Comparison of ENCODE assay signal across 10 mouse cellular contexts in genomic region chr1:131708338-131708737, GRCm38 (mm10). TPM values are rescaled to one million over a fixed set of nuclear protein-coding genes. Genes with fewer than 3 reads are reported as not detected.
DNase-seq lines count a peak whose midpoint lies in the region; ATAC-seq and TF ChIP-seq lines count a peak whose summit lies in the region.
"Had no signal": no experiment of that assay in that cellular context is flagged by ENCODE, and none has a peak within 500 bp of the region (broad histone marks: within the 10 kb centered on the region; RNA-seq: fewer than 3 reads in every experiment).

No protein-coding gene starts in this region.

- ATAC-seq in kidney, embryonic 16.5 days (ENCODE audit: low FRiP score, low TSS enrichment), result no peak
- ATAC-seq in forebrain, embryonic 15.5 days (replicated peaks), result no peak

- peak; percentile 92 for TF ChIP-seq CTCF in kidney, adult 2 months (conservative IDR thresholded peaks at IDR 0.05; ENCODE audit: insufficient read depth, insufficient read length, low read depth, low read length)
- TF ChIP-seq CTCF in brain, embryonic 14.5 days (IDR thresholded peaks at IDR 0.05; ENCODE audit: borderline replicate concordance, extremely low read depth, insufficient read depth, insufficient read length), result peak; percentile 69
- TF ChIP-seq CTCF in lung, adult 2 months (IDR thresholded peaks at IDR 0.05; ENCODE audit: insufficient read depth, low read length), result peak; percentile 92

- H3K27ac ChIP-seq in kidney, adult 2 months (ENCODE audit: insufficient read depth, low read depth, low read length), result no peak overlapping the region
- no peak overlapping the region for H3K27ac ChIP-seq in kidney, embryonic 16.5 days (ENCODE audit: low read length)
- H3K27ac ChIP-seq in ES-E14 (ENCODE audit: insufficient read depth, low read depth, low read length, poor library complexity, severe bottlenecking), result no peak overlapping the region
- no peak overlapping the region for H3K27ac ChIP-seq in forebrain, embryonic 15.5 days (replicated peaks)
- H3K27ac ChIP-seq: lung, embryonic 15.5 days had no signal

- no peak overlapping the region for H3K9ac ChIP-seq in kidney, embryonic 16.5 days (replicated peaks; ENCODE audit: low read length)
- no peak overlapping the region for H3K9ac ChIP-seq in ES-E14 (ENCODE audit: insufficient read depth, low read depth, low read length, poor library complexity, severe bottlenecking)
- H3K9ac ChIP-seq in forebrain, embryonic 15.5 days (replicated peaks), result no peak overlapping the region
- H3K9ac ChIP-seq: lung, embryonic 15.5 days had no signal

- WGBS in kidney, adult 2 months, result 16% methylated on average over 4 of the region's 4 CpGs
- WGBS in kidney, embryonic 16.5 days, result 18% methylated on average over 4 of the region's 4 CpGs
- WGBS in lung, adult 2 months, result 17% methylated on average over 4 of the region's 4 CpGs
- 25% methylated on average over 4 of the region's 4 CpGs for WGBS in forebrain, embryonic 15.5 days

- H3K4me3 ChIP-seq in kidney, adult 2 months (ENCODE audit: insufficient read depth, low read depth, low read length), result no peak overlapping the region
- H3K4me3 ChIP-seq in kidney, embryonic 16.5 days (ENCODE audit: low read length), result no peak overlapping the region
- H3K4me3 ChIP-seq in ES-E14 (ENCODE audit: insufficient read depth in 1 of 2, low read depth in 1 of 2, low read length in 2 of 2, poor library complexity in 1 of 2, severe bottlenecking in 1 of 2), result no peak overlapping the region
- H3K4me3 ChIP-seq in lung, adult 2 months (replicated peaks; ENCODE audit: extremely low read depth, low read depth, low read length), result no peak overlapping the region
- no peak overlapping the region for H3K4me3 ChIP-seq in forebrain, embryonic 15.5 days
- H3K4me3 ChIP-seq: lung, embryonic 15.5 days had no signal

- no peaks in the 10 kb centered on the region for H3K27me3 ChIP-seq in kidney, adult 2 months (replicated peaks; ENCODE audit: control insufficient read depth, insufficient read depth, low read length)
- H3K27me3 ChIP-seq in kidney, embryonic 16.5 days (ENCODE audit: insufficient read depth, low read length), result no peaks in the 10 kb centered on the region
- H3K27me3 ChIP-seq in forebrain, embryonic 15.5 days, result no peaks in the 10 kb centered on the region
- H3K27me3 ChIP-seq: lung, embryonic 15.5 days had no signal

- no peak for TF ChIP-seq POLR2A in kidney, adult 2 months (IDR thresholded peaks at IDR 0.05; ENCODE audit: low read depth, low read length)
- no peak for TF ChIP-seq POLR2A in brain, embryonic 14.5 days (IDR thresholded peaks at IDR 0.05; ENCODE audit: borderline replicate concordance, extremely low read depth, insufficient read depth, insufficient read length, poor library complexity, severe bottlenecking)
- no peak for TF ChIP-seq POLR2A in lung, adult 2 months (IDR thresholded peaks at IDR 0.05; ENCODE audit: borderline replicate concordance, extremely low read depth, low read depth, low read length)

- DNase-seq in kidney, adult 2 months, result peak; percentile 73
- peak; percentile 40 for DNase-seq in ES-E14 (ENCODE audit: low read depth, low spot score)
- DNase-seq in brain, embryonic 14.5 days (ENCODE audit: low read depth), result peak; percentile 42
- DNase-seq in forelimb bud, embryonic 11.5 days (ENCODE audit: low read depth, low spot score), result peak; percentile 12
- DNase-seq in lung, adult 2 months, result peak; percentile 66
- peak; percentile 31 to 70 for DNase-seq in spleen, adult 18-20 months

- in situ Hi-C loops in ES-E14 (cut with MboI; ENCODE audit: low sequenced_read_pairs in 2 of 2, unreplicated experiment in 2 of 2), result loop anchor here in 1 of 2 experiments (10.0 kb wide), 1 partner anchor 136 kb away; no protein-coding TSS in a partner anchor

- no peaks in the 10 kb centered on the region for H3K9me3 ChIP-seq in kidney, embryonic 16.5 days (ENCODE audit: low read length)
- no peaks in the 10 kb centered on the region for H3K9me3 ChIP-seq in ES-E14 (ENCODE audit: control insufficient read depth, insufficient read depth, low read depth, low read length)
- no peaks in the 10 kb centered on the region for H3K9me3 ChIP-seq in forebrain, embryonic 15.5 days
- H3K9me3 ChIP-seq: lung, embryonic 15.5 days had no signal

- H3K36me3 ChIP-seq in kidney, adult 2 months (ENCODE audit: control insufficient read depth, insufficient read depth, low read length), result no peaks in the 10 kb centered on the region
- no peaks in the 10 kb centered on the region for H3K36me3 ChIP-seq in kidney, embryonic 16.5 days (ENCODE audit: insufficient read depth, low read length)
- H3K36me3 ChIP-seq in ES-E14 (ENCODE audit: control insufficient read depth, insufficient read depth, low read length, poor library complexity, severe bottlenecking), result no peaks in the 10 kb centered on the region
- H3K36me3 ChIP-seq in forebrain, embryonic 15.5 days, result no peaks in the 10 kb centered on the region
- H3K36me3 ChIP-seq: lung, embryonic 15.5 days had no signal

- no peak overlapping the region for H3K4me2 ChIP-seq in kidney, embryonic 16.5 days (replicated peaks; ENCODE audit: low read depth, low read length)
- H3K4me2 ChIP-seq in forebrain, embryonic 15.5 days (replicated peaks), result no peak overlapping the region
- H3K4me2 ChIP-seq: lung, embryonic 15.5 days had no signal

- no peaks in the 10 kb centered on the region for H3K4me1 ChIP-seq in kidney, adult 2 months (ENCODE audit: control insufficient read depth, insufficient read depth, low read length)
- no peaks in the 10 kb centered on the region for H3K4me1 ChIP-seq in kidney, embryonic 16.5 days (ENCODE audit: insufficient read depth, low read length)
- no peaks in the 10 kb centered on the region for H3K4me1 ChIP-seq in ES-E14 (ENCODE audit: control insufficient read depth in 2 of 2, insufficient read depth in 2 of 2, low read length in 2 of 2, poor library complexity in 1 of 2)
- H3K4me1 ChIP-seq in lung, adult 2 months (ENCODE audit: control insufficient read depth, insufficient read depth, low read length), result no peaks in the 10 kb centered on the region
- no peaks in the 10 kb centered on the region for H3K4me1 ChIP-seq in forebrain, embryonic 15.5 days
- H3K4me1 ChIP-seq: lung, embryonic 15.5 days had no signal

TF ChIP-seq in ES-E14, 5 proteins besides CTCF, POLR2A, EP300 and RAD21:
- TF ChIP-seq MAFK (IDR thresholded peaks at IDR 0.05; ENCODE audit: insufficient read depth, low read depth, low read length), result no peak
- TF ChIP-seq HCFC1 (IDR thresholded peaks at IDR 0.05; ENCODE audit: borderline replicate concordance, insufficient read depth, low read length), result no peak
- no peak for TF ChIP-seq CHD2 (IDR thresholded peaks at IDR 0.05; ENCODE audit: low read depth, low read length)
- no peak for TF ChIP-seq ZNF384 (IDR thresholded peaks at IDR 0.05; ENCODE audit: low read depth, low read length)
- no peak for TF ChIP-seq ZC3H11A (IDR thresholded peaks at IDR 0.05; ENCODE audit: borderline replicate concordance, low read depth, low read length)

RNA-seq across cellular contexts. Expression of gene Rab7b, which starts 19.8 kb away (rescaled TPM):
- 1.6 and 2.2 TPM in 2 replicates for polyA plus RNA-seq in kidney, adult 2 months (2012; rRNA removed)
- 2.1 TPM in 2 replicates for polyA plus RNA-seq in kidney, embryonic 16.5 days (2015; fragmentation: Nextera tagmentation; extraction: Ambion mirVana)
- total RNA-seq in ES-E14 (2012; rRNA removed), result 0.16 and 0.18 TPM in 2 replicates
- polyA plus RNA-seq in brain, embryonic 14.5 days (2012; rRNA removed), result 0.76 and 0.96 TPM in 2 replicates
- 7.4 and 8.4 TPM in 2 replicates for polyA plus RNA-seq in lung, adult 2 months (2012; rRNA removed)
- 0.37 and 1.3 TPM in 2 replicates for polyA plus RNA-seq in forebrain, embryonic 15.5 days (2015; fragmentation: Nextera tagmentation; extraction: Ambion mirVana)

RNA-seq across cellular contexts. Expression of gene Slc26a9, which starts 35.5 kb away (rescaled TPM):
- polyA plus RNA-seq in kidney, adult 2 months (2012; rRNA removed), result not detected in 2 replicates
- 0.16 and 0.33 TPM in 2 replicates for polyA plus RNA-seq in kidney, embryonic 16.5 days (2015; fragmentation: Nextera tagmentation; extraction: Ambion mirVana)
- 0.32 and 0.36 TPM in 2 replicates for total RNA-seq in ES-E14 (2012; rRNA removed)
- polyA plus RNA-seq in brain, embryonic 14.5 days (2012; rRNA removed), result 0.10 and 0.14 TPM in 2 replicates
- 25.6 and 38.8 TPM in 2 replicates for polyA plus RNA-seq in lung, adult 2 months (2012; rRNA removed)
- polyA plus RNA-seq in forebrain, embryonic 15.5 days (2015; fragmentation: Nextera tagmentation; extraction: Ambion mirVana), result 0.04 and 0.09 TPM in 2 replicates
- total RNA-seq: gastrocnemius, postnatal 36 days had no signal

Comparison
In these comparisons a context has a peak if more than half of its experiments do, and no peak if none do; other contexts are left out.
1. DNase-seq: peak in every context shown above with its lines; median percentile 73 in kidney, adult 2 months; 66 in lung, adult 2 months; 50 in spleen, adult 18-20 months; 42 in brain, embryonic 14.5 days; 40 in ES-E14; 12 in forelimb bud, embryonic 11.5 days.
2. RNA of gene Slc26a9, which starts 35.5 kb away (polyA plus RNA-seq): 25.6 to 38.8 TPM in lung, adult 2 months; 0.16 to 0.33 TPM in kidney, embryonic 16.5 days, 0.10 to 0.14 TPM in brain, embryonic 14.5 days, 0.04 to 0.09 TPM in forebrain, embryonic 15.5 days and not detected in kidney, adult 2 months; every median in the first group is over 10 times any median in the second.
3. Peak in every context shown above with its lines, with median percentiles within 50 percentile points of each other: CTCF ChIP-seq.